Mouse (Mus musculus) heart, embryonic 12.5 days (tissue): ENCODE data around the gene Iqch. TPM values are rescaled to one million over a fixed set of nuclear protein-coding genes. Genes with fewer than 3 reads are reported as not detected.

Experiments used
- ATAC-seq: fragments of 200-750 bp; cut with Nextera tagmentation; 2 replicates; pipeline ENCODE4 v1.8.0; 2017; ENCODE audit warnings: moderate TSS enrichment, moderate library complexity; ENCODE audit not compliant: insufficient number of reproducible peaks, low FRiP score
- H3K27ac ChIP-seq: fragments of 300-500 bp; sonication (generic); 2 replicates; pipeline ENCODE4 v1.5.1; 2016; ENCODE audit warnings: mild to moderate bottlenecking, moderate library complexity; ENCODE audit not compliant: poor library complexity, severe bottlenecking
- H3K27me3 ChIP-seq: fragments of 300-500 bp; sonication (generic); replicated peaks from 2 replicates; pipeline ENCODE4 v1.6.1; 2016; ENCODE audit warnings: mild to moderate bottlenecking, moderate library complexity
- H3K36me3 ChIP-seq: fragments of 300-500 bp; sonication (generic); 2 replicates; pipeline ENCODE4 v1.6.1; 2016; ENCODE audit warnings: mild to moderate bottlenecking, moderate library complexity
- H3K4me1 ChIP-seq: fragments of 300-500 bp; sonication (generic); replicated peaks from 2 replicates; pipeline ENCODE4 v1.6.1; 2016; ENCODE audit warnings: mild to moderate bottlenecking
- H3K4me2 ChIP-seq: fragments of 300-500 bp; sonication (generic); 2 replicates; pipeline ENCODE4 v1.6.1; 2016; ENCODE audit warnings: mild to moderate bottlenecking, moderate library complexity
- H3K4me3 ChIP-seq: fragments of 300-500 bp; sonication (generic); 2 replicates; pipeline ENCODE4 v1.5.1; 2016; ENCODE audit warnings: mild to moderate bottlenecking
- H3K9ac ChIP-seq: fragments of 300-500 bp; sonication (generic); 2 replicates; pipeline ENCODE4 v1.6.1; 2016; ENCODE audit warnings: mild to moderate bottlenecking, moderate library complexity
- H3K9me3 ChIP-seq: fragments of 300-500 bp; sonication (generic); replicated peaks from 2 replicates; pipeline ENCODE4 v1.6.1; 2016; ENCODE audit warnings: mild to moderate bottlenecking, moderate library complexity
- WGBS: fragments of 180-500 bp; shearing (Covaris S2); methylation state at CpG from one replicate; pipeline ENCODE4 v1.1.7; 2016; 5-methylcytosine and 5-hydroxymethylcytosine counted together
- polyA plus RNA-seq: library from polyadenylated mRNA; unstranded; fragments of >200 nt; fragmentation: Nextera tagmentation; extraction: Ambion mirVana; gene quantifications from 2 replicates; pipeline ENCODE4 v1.2.1, GENCODE M21; 2016

Gene Iqch
- polyA plus RNA-seq, 1 experiment from 2014 or later = 0.08 TPM

- Histone ChIP-seq H3K4me2 (0 out of 2 replicates have a peak overlapping the region, but pooled peaks have one; percentile 11), H3K36me3 (no peaks in the 10 kb centered on the region), H3K4me1 (peaks cover 40% of the 10 kb centered on the region), H3K4me3 (no peak overlapping the region), H3K27me3 (no peaks in the 10 kb centered on the region), H3K27ac (peak overlapping the region; percentile 2), H3K9me3 (no peaks in the 10 kb centered on the region), H3K9ac (0 out of 2 replicates have a peak overlapping the region, but pooled peaks have one; percentile 3)
- 0 out of 2 replicates have a peak, but pooled peaks have one; percentile 25 for ATAC-seq
- WGBS = 25% methylated on average over 13 of the region's 13 CpGs
Measured at GRCm38 (mm10) chr9:63610841-63611366, 8.6 kb upstream of the Iqch start.

- WGBS = 90% methylated on average over 6 of the region's 6 CpGs
- Histone ChIP-seq H3K4me2 (no peak overlapping the region), H3K4me3 (no peak overlapping the region), H3K27ac (no peak overlapping the region), H3K27me3 (no peaks in the 10 kb centered on the region), H3K9me3 (no peaks in the 10 kb centered on the region), H3K36me3 (no peaks in the 10 kb centered on the region), H3K9ac (no peak overlapping the region), H3K4me1 (peaks cover 43% of the 10 kb centered on the region)
- no peak for ATAC-seq
Measured at GRCm38 (mm10) chr9:63610231-63610630, 7.9 kb upstream of the Iqch start.

- no peaks in the 10 kb centered on the region for H3K27me3 ChIP-seq
- no peak overlapping the region for H3K4me3 ChIP-seq
- ATAC-seq = no peak
- no peak overlapping the region for H3K27ac ChIP-seq
- no peak overlapping the region for H3K4me2 ChIP-seq
- peaks cover 47% of the 10 kb centered on the region for H3K4me1 ChIP-seq
- H3K9ac ChIP-seq = no peak overlapping the region
- 87% methylated on average over 2 of the region's 2 CpGs for WGBS
- no peaks in the 10 kb centered on the region for H3K36me3 ChIP-seq
- no peaks in the 10 kb centered on the region for H3K9me3 ChIP-seq
Measured at GRCm38 (mm10) chr9:63609776-63610175, 7.5 kb upstream of the Iqch start.

- Histone ChIP-seq H3K4me2 (no peak overlapping the region), H3K27ac (no peak overlapping the region), H3K36me3 (no peaks in the 10 kb centered on the region), H3K4me1 (peaks cover 49% of the 10 kb centered on the region), H3K27me3 (no peaks in the 10 kb centered on the region), H3K4me3 (no peak overlapping the region), H3K9ac (no peak overlapping the region), H3K9me3 (no peaks in the 10 kb centered on the region)
- ATAC-seq = no peak
- 69% methylated on average over 8 of the region's 8 CpGs for WGBS
Measured at GRCm38 (mm10) chr9:63609246-63609645, 7.0 kb upstream of the Iqch start.

- Histone ChIP-seq H3K4me1 (peaks cover 56% of the 10 kb centered on the region), H3K27me3 (no peaks in the 10 kb centered on the region), H3K27ac (no peak overlapping the region), H3K9me3 (no peaks in the 10 kb centered on the region), H3K36me3 (no peaks in the 10 kb centered on the region), H3K4me2 (no peak overlapping the region), H3K4me3 (no peak overlapping the region), H3K9ac (no peak overlapping the region)
- ATAC-seq = no peak
- WGBS = 75% methylated on average over 6 of the region's 6 CpGs
Measured at GRCm38 (mm10) chr9:63608006-63608405, 5.7 kb upstream of the Iqch start.

- no peaks in the 10 kb centered on the region for H3K27me3 ChIP-seq
- WGBS = 76% methylated on average over 2 of the region's 2 CpGs
- peaks cover 43% of the 10 kb centered on the region for H3K4me1 ChIP-seq
- no peak for ATAC-seq
- no peak overlapping the region for H3K27ac ChIP-seq
- no peak overlapping the region for H3K4me3 ChIP-seq
- H3K9ac ChIP-seq = no peak overlapping the region
- H3K36me3 ChIP-seq = no peaks in the 10 kb centered on the region
- H3K4me2 ChIP-seq = no peak overlapping the region
- H3K9me3 ChIP-seq = no peaks in the 10 kb centered on the region
Measured at GRCm38 (mm10) chr9:63606594-63606993, 4.3 kb upstream of the Iqch start.

- H3K36me3 ChIP-seq = no peaks in the 10 kb centered on the region
- H3K9me3 ChIP-seq = no peaks in the 10 kb centered on the region
- no peak overlapping the region; the same call in 1 of the 2 replicates for H3K27ac ChIP-seq
- peaks cover 26% of the 10 kb centered on the region for H3K4me1 ChIP-seq
- 40% methylated on average over 6 of the region's 6 CpGs for WGBS
- 0 out of 2 replicates have a peak overlapping the region, but pooled peaks have one; percentile 3 for H3K9ac ChIP-seq
- H3K27me3 ChIP-seq = no peaks in the 10 kb centered on the region
- H3K4me2 ChIP-seq = peak overlapping the region; percentile 73
- peak overlapping the region; percentile 81 for H3K4me3 ChIP-seq
- no peak for ATAC-seq
Measured at GRCm38 (mm10) chr9:63603849-63604248, 1.6 kb upstream of the Iqch start.

- Histone ChIP-seq H3K36me3 (no peaks in the 10 kb centered on the region), H3K4me3 (no peak overlapping the region), H3K27ac (no peak overlapping the region), H3K4me2 (no peak overlapping the region), H3K9me3 (no peaks in the 10 kb centered on the region), H3K4me1 (no peaks in the 10 kb centered on the region), H3K9ac (no peak overlapping the region), H3K27me3 (no peaks in the 10 kb centered on the region)
- no peak for ATAC-seq
- WGBS = 74% methylated on average over 9 of the region's 9 CpGs
Measured at GRCm38 (mm10) chr9:63596660-63597059, 5.6 kb downstream of the Iqch start.

- H3K4me1 ChIP-seq = no peaks in the 10 kb centered on the region
- no peaks in the 10 kb centered on the region for H3K36me3 ChIP-seq
- 87% methylated on average over 8 of the region's 8 CpGs for WGBS
Measured at GRCm38 (mm10) chr9:63595652-63596051, 6.6 kb downstream of the Iqch start.

GRCm38 (mm10) chr9:63595032-63595431, 7.3 kb downstream of the Iqch start:
- Histone ChIP-seq H3K36me3 (no peaks in the 10 kb centered on the region), H3K27me3 (no peaks in the 10 kb centered on the region), H3K4me2 (no peak overlapping the region), H3K4me3 (no peak overlapping the region), H3K4me1 (no peaks in the 10 kb centered on the region), H3K27ac (no peak overlapping the region), H3K9ac (no peak overlapping the region), H3K9me3 (no peaks in the 10 kb centered on the region)
- WGBS = 95% methylated on average over 1 of the region's 1 CpGs
- no peak for ATAC-seq

More at GRCm38 (mm10) chr9:63595652-63596051, 6.6 kb downstream of the Iqch start:
- Histone ChIP-seq H3K27me3 (no peaks in the 10 kb centered on the region), H3K4me3 (no peak overlapping the region), H3K9ac (no peak overlapping the region), H3K27ac (no peak overlapping the region), H3K4me2 (no peak overlapping the region), H3K9me3 (no peaks in the 10 kb centered on the region)
- ATAC-seq = no peak

GRCm38 (mm10) chr9:63591661-63592256, 10.5 kb downstream of the Iqch start:
- Histone ChIP-seq H3K4me2 (no peak overlapping the region), H3K9ac (no peak overlapping the region), H3K9me3 (no peaks in the 10 kb centered on the region), H3K27ac (no peak overlapping the region), H3K4me3 (no peak overlapping the region), H3K4me1 (no peaks in the 10 kb centered on the region), H3K36me3 (no peaks in the 10 kb centered on the region), H3K27me3 (no peaks in the 10 kb centered on the region)
- WGBS = 79% methylated on average over 8 of the region's 8 CpGs
- no peak for ATAC-seq

- Histone ChIP-seq H3K9ac (no peak overlapping the region), H3K4me2 (no peak overlapping the region), H3K4me3 (no peak overlapping the region), H3K36me3 (no peaks in the 10 kb centered on the region), H3K9me3 (no peaks in the 10 kb centered on the region), H3K27ac (no peak overlapping the region), H3K27me3 (no peaks in the 10 kb centered on the region), H3K4me1 (no peaks in the 10 kb centered on the region)
- WGBS = 94% methylated on average over 4 of the region's 4 CpGs
- no peak for ATAC-seq
Measured at GRCm38 (mm10) chr9:63590592-63590991, 11.7 kb downstream of the Iqch start.
